Mouse (Mus musculus): ENCODE data around the gene Tnfsf12. TPM values are rescaled to one million over a fixed set of nuclear protein-coding genes. Genes with fewer than 3 reads are reported as not detected.
A peak's percentile ranks its signal among the peaks of the same experiment; 100 is the strongest.

The Tnfsf12 gene
- polyA plus RNA-seq, 1 experiment from 2014 or later, result 5.6 TPM

GRCm38 (mm10) chr11:69653399-69653798, 42.2 kb downstream of the Tnfsf12 start:
- no peak overlapping the region for H3K27ac ChIP-seq (ENCODE audit: low read depth, low read length)
- whole genome bisulfite sequencing, result 73% methylated on average over 5 of the region's 5 CpGs
- no peak overlapping the region for H3K4me3 ChIP-seq (ENCODE audit: low read length)
- H3K36me3 ChIP-seq (ENCODE audit: control insufficient read depth, insufficient read depth, low read length), result peaks cover 49% of the 10 kb centered on the region
- no peak overlapping the region for H3K9ac ChIP-seq (ENCODE audit: low read depth, low read length)
- no peak overlapping the region for H3K4me2 ChIP-seq (ENCODE audit: low read length)
- H3K4me1 ChIP-seq (ENCODE audit: control insufficient read depth, insufficient read depth, low read depth, low read length), result peaks cover 4% of the 10 kb centered on the region
- no peaks in the 10 kb centered on the region for H3K9me3 ChIP-seq (ENCODE audit: control insufficient read depth, low read length)
- H3K27me3 ChIP-seq (replicated peaks; ENCODE audit: control insufficient read depth, insufficient read depth, low read length), result no peaks in the 10 kb centered on the region
- ATAC-seq, result no peak

DNA sequence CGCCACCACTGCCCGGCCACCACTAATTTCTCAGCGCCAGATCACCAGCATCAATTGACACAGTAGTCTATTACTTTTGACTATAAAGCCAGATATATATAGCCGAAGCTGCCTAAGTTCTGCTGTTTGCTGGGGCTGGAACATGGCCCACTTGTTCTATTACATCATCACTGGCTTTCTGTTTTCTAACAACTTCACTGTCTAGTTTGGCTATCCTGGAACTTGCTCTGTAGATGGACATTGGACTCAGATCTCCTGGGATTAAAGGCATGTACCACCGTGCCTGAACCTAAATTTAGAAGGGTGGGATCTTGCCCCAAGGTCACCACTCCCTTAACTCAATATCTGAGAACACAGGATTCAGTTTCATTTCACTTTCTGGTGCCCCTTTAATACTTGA, 49.8 kb downstream of the Tnfsf12 start:
- Histone ChIP-seq H3K4me2 (ENCODE audit: low read length) (no peak overlapping the region), H3K9ac (ENCODE audit: low read depth, low read length) (no peak overlapping the region), H3K27me3 (replicated peaks; ENCODE audit: control insufficient read depth, insufficient read depth, low read length) (no peaks in the 10 kb centered on the region), H3K4me1 (ENCODE audit: control insufficient read depth, insufficient read depth, low read depth, low read length) (no peaks in the 10 kb centered on the region), H3K4me3 (ENCODE audit: low read length) (no peak overlapping the region), H3K36me3 (ENCODE audit: control insufficient read depth, insufficient read depth, low read length) (peaks cover 54% of the 10 kb centered on the region), H3K9me3 (ENCODE audit: control insufficient read depth, low read length) (no peaks in the 10 kb centered on the region), H3K27ac (ENCODE audit: low read depth, low read length) (no peak overlapping the region)
- ATAC-seq, result no peak
- WGBS, result 94% methylated on average over 5 of the region's 5 CpGs

MicroRNAs encoded within 50 kb of the gene (microRNA counts, 519-probe panel; counts per million panel counts)
- microRNA mmu-miR-1934, result not detected

Small RNA genes within 50 kb of the gene (microRNA-seq; reads per million reads assigned to microRNA genes)
- 2.1 reads per million, percentile 2 among the genes with 10 or more reads in this experiment for gene Mir1934

Other genes with a start within 250 kb of the Tnfsf12 start
- gene Dnah2, start 146.7 kb downstream of the Tnfsf12 start, polyA plus RNA-seq (2015; fragmentation: Nextera tagmentation; extraction: Ambion mirVana), result 3.0 and 4.0 TPM in 2 replicates
- gene Efnb3, start 135.6 kb downstream of the Tnfsf12 start, polyA plus RNA-seq (2015; fragmentation: Nextera tagmentation; extraction: Ambion mirVana), result 104 and 132 TPM in 2 replicates
- gene Wrap53, start 115.6 kb downstream of the Tnfsf12 start, polyA plus RNA-seq (2015; fragmentation: Nextera tagmentation; extraction: Ambion mirVana), result 18.2 and 20.1 TPM in 2 replicates
- gene Trp53, start 115.5 kb downstream of the Tnfsf12 start, polyA plus RNA-seq (2015; fragmentation: Nextera tagmentation; extraction: Ambion mirVana), result 47.9 and 57.9 TPM in 2 replicates
- 105 and 117 TPM in 2 replicates for gene Atp1b2, start 89.9 kb downstream of the Tnfsf12 start, polyA plus RNA-seq (2015; fragmentation: Nextera tagmentation; extraction: Ambion mirVana)
- gene Shbg, start 77.9 kb downstream of the Tnfsf12 start, polyA plus RNA-seq (2015; fragmentation: Nextera tagmentation; extraction: Ambion mirVana), result not detected in 2 replicates
- gene Sat2, start 73.8 kb downstream of the Tnfsf12 start, polyA plus RNA-seq (2015; fragmentation: Nextera tagmentation; extraction: Ambion mirVana), result 22.6 and 26.2 TPM in 2 replicates
- gene Fxr2, start 62.9 kb downstream of the Tnfsf12 start, polyA plus RNA-seq (2015; fragmentation: Nextera tagmentation; extraction: Ambion mirVana), result 32.1 and 34.6 TPM in 2 replicates
- gene Sox15, start 40.5 kb downstream of the Tnfsf12 start, polyA plus RNA-seq (2015; fragmentation: Nextera tagmentation; extraction: Ambion mirVana), result not detected in 2 replicates
- gene Mpdu1, start 33.2 kb downstream of the Tnfsf12 start, polyA plus RNA-seq (2015; fragmentation: Nextera tagmentation; extraction: Ambion mirVana), result 104 and 112 TPM in 2 replicates
- gene Cd68, start 29.7 kb downstream of the Tnfsf12 start, polyA plus RNA-seq (2015; fragmentation: Nextera tagmentation; extraction: Ambion mirVana), result 10.2 and 11.5 TPM in 2 replicates
- 382 and 471 TPM in 2 replicates for gene Eif4a1, start 23.4 kb downstream of the Tnfsf12 start, polyA plus RNA-seq (2015; fragmentation: Nextera tagmentation; extraction: Ambion mirVana)
- 89.8 and 104 TPM in 2 replicates for gene Senp3, start 13.8 kb downstream of the Tnfsf12 start, polyA plus RNA-seq (2015; fragmentation: Nextera tagmentation; extraction: Ambion mirVana)
- gene Tnfsf13, start 10.1 kb downstream of the Tnfsf12 start, polyA plus RNA-seq (2015; fragmentation: Nextera tagmentation; extraction: Ambion mirVana), result 0.53 and 0.77 TPM in 2 replicates
- 1.6 and 2.0 TPM in 2 replicates for gene Tnfsfm13, start 249 bp upstream of the Tnfsf12 start, polyA plus RNA-seq (2015; fragmentation: Nextera tagmentation; extraction: Ambion mirVana)
- 12.1 and 14.9 TPM in 2 replicates for gene Polr2a, start 62.8 kb upstream of the Tnfsf12 start, polyA plus RNA-seq (2015; fragmentation: Nextera tagmentation; extraction: Ambion mirVana)
- gene Slc35g3, start 66.1 kb upstream of the Tnfsf12 start, polyA plus RNA-seq (2015; fragmentation: Nextera tagmentation; extraction: Ambion mirVana), result 0.41 and 0.87 TPM in 2 replicates
- gene Zbtb4, start 70.1 kb upstream of the Tnfsf12 start, polyA plus RNA-seq (2015; fragmentation: Nextera tagmentation; extraction: Ambion mirVana), result 5.8 and 6.2 TPM in 2 replicates
- gene Chrnb1, start 100.1 kb upstream of the Tnfsf12 start, polyA plus RNA-seq (2015; fragmentation: Nextera tagmentation; extraction: Ambion mirVana), result 1.4 and 2.9 TPM in 2 replicates
- gene Fgf11, start 106.0 kb upstream of the Tnfsf12 start, polyA plus RNA-seq (2015; fragmentation: Nextera tagmentation; extraction: Ambion mirVana), result 6.7 and 7.2 TPM in 2 replicates
- gene Tmem102, start 109.8 kb upstream of the Tnfsf12 start, polyA plus RNA-seq (2015; fragmentation: Nextera tagmentation; extraction: Ambion mirVana), result 1.3 and 1.6 TPM in 2 replicates
- not detected in 2 replicates for gene Gm39566, start 119.4 kb upstream of the Tnfsf12 start, polyA plus RNA-seq (2015; fragmentation: Nextera tagmentation; extraction: Ambion mirVana)
- not detected in 2 replicates for gene Spem2, start 122.6 kb upstream of the Tnfsf12 start, polyA plus RNA-seq (2015; fragmentation: Nextera tagmentation; extraction: Ambion mirVana)
- 0.35 and 0.45 TPM in 2 replicates for gene Spem1, start 126.3 kb upstream of the Tnfsf12 start, polyA plus RNA-seq (2015; fragmentation: Nextera tagmentation; extraction: Ambion mirVana)
- 19.1 and 22.4 TPM in 2 replicates for gene Nlgn2, start 141.9 kb upstream of the Tnfsf12 start, polyA plus RNA-seq (2015; fragmentation: Nextera tagmentation; extraction: Ambion mirVana)
- gene Tmem256, start 142.7 kb upstream of the Tnfsf12 start, polyA plus RNA-seq (2015; fragmentation: Nextera tagmentation; extraction: Ambion mirVana), result 341 and 379 TPM in 2 replicates
- 37.3 and 48.6 TPM in 2 replicates for gene Plscr3, start 150.5 kb upstream of the Tnfsf12 start, polyA plus RNA-seq (2015; fragmentation: Nextera tagmentation; extraction: Ambion mirVana)
- gene Tnk1, start 162.9 kb upstream of the Tnfsf12 start, polyA plus RNA-seq (2015; fragmentation: Nextera tagmentation; extraction: Ambion mirVana), result 0.10 and 0.13 TPM in 2 replicates
- not detected in 2 replicates for gene Tmem95, start 182.2 kb upstream of the Tnfsf12 start, polyA plus RNA-seq (2015; fragmentation: Nextera tagmentation; extraction: Ambion mirVana)
- 2.2 and 3.2 TPM in 2 replicates for gene Kctd11, start 185.6 kb upstream of the Tnfsf12 start, polyA plus RNA-seq (2015; fragmentation: Nextera tagmentation; extraction: Ambion mirVana)
- 0.13 and 0.25 TPM in 2 replicates for gene Acap1, start 199.7 kb upstream of the Tnfsf12 start, polyA plus RNA-seq (2015; fragmentation: Nextera tagmentation; extraction: Ambion mirVana)
- 5.5 and 6.3 TPM in 2 replicates for gene 2810408A11Rik, start 205.1 kb upstream of the Tnfsf12 start, polyA plus RNA-seq (2015; fragmentation: Nextera tagmentation; extraction: Ambion mirVana)
- 17.8 and 19.0 TPM in 2 replicates for gene Neurl4, start 205.2 kb upstream of the Tnfsf12 start, polyA plus RNA-seq (2015; fragmentation: Nextera tagmentation; extraction: Ambion mirVana)
- 55.2 and 65.7 TPM in 2 replicates for gene Gps2, start 218.0 kb upstream of the Tnfsf12 start, polyA plus RNA-seq (2015; fragmentation: Nextera tagmentation; extraction: Ambion mirVana)
- 1,120 and 1,123 TPM in 2 replicates for gene Eif5a, start 226.1 kb upstream of the Tnfsf12 start, polyA plus RNA-seq (2015; fragmentation: Nextera tagmentation; extraction: Ambion mirVana)
- gene Ybx2, start 239.9 kb upstream of the Tnfsf12 start, polyA plus RNA-seq (2015; fragmentation: Nextera tagmentation; extraction: Ambion mirVana), result 5.7 and 6.2 TPM in 2 replicates

Measured in hindbrain, embryonic 16.5 days (tissue).